Mouse (Mus musculus) stomach, embryonic 15.5 days (tissue): Measurements from ENCODE around the gene Ltbp2. TPM values are rescaled to one million over a fixed set of nuclear protein-coding genes. Genes with fewer than 3 reads are reported as not detected.

Source experiments
- ATAC-seq: fragments of 200-750 bp; cut with Nextera tagmentation; 2 replicates; pipeline ENCODE4 v1.8.0; 2017; ENCODE audit warnings: low read depth, moderate number of reproducible peaks, moderate TSS enrichment; ENCODE audit not compliant: insufficient read depth, low FRiP score
- H3K27ac ChIP-seq: fragments of 300-500 bp; sonication (generic); 2 replicates; pipeline ENCODE4 v1.5.1; 2015; ENCODE audit warnings: mild to moderate bottlenecking, inconsistent platforms
- H3K27me3 ChIP-seq: fragments of 300-500 bp; sonication (generic); replicated peaks from 2 replicates; pipeline ENCODE4 v1.6.1; 2015; ENCODE audit warnings: inconsistent platforms
- H3K36me3 ChIP-seq: fragments of 300-500 bp; sonication (generic); 2 replicates; pipeline ENCODE4 v1.6.1; 2015; ENCODE audit warnings: inconsistent platforms
- H3K4me1 ChIP-seq: fragments of 300-500 bp; sonication (generic); 2 replicates; pipeline ENCODE4 v1.6.1; 2015; ENCODE audit warnings: inconsistent platforms
- H3K4me2 ChIP-seq: fragments of 300-500 bp; sonication (generic); 2 replicates; pipeline ENCODE4 v1.6.1; 2015; ENCODE audit warnings: mild to moderate bottlenecking, inconsistent platforms
- H3K4me3 ChIP-seq: fragments of 300-500 bp; sonication (generic); replicated peaks from 2 replicates; pipeline ENCODE4 v1.5.1; 2015; ENCODE audit warnings: inconsistent platforms
- H3K9ac ChIP-seq: fragments of 300-500 bp; sonication (generic); 2 replicates; pipeline ENCODE4 v1.6.1; 2015; ENCODE audit warnings: inconsistent platforms
- H3K9me3 ChIP-seq: fragments of 300-500 bp; sonication (generic); 2 replicates; pipeline ENCODE4 v1.6.1; 2016; ENCODE audit warnings: inconsistent platforms
- WGBS: fragments of 180-500 bp; shearing (Covaris S2); methylation state at CpG from one replicate; pipeline ENCODE4 v1.1.7; 2015; 5-methylcytosine and 5-hydroxymethylcytosine counted together
- polyA plus RNA-seq: library from polyadenylated mRNA; unstranded; fragments of >200 nt; fragmentation: Nextera tagmentation; extraction: Ambion mirVana; gene quantifications from 2 replicates; pipeline ENCODE4 v1.2.1, GENCODE M21; 2015

Gene Ltbp2
- polyA plus RNA-seq, 1 experiment from 2014 or later = 1.2 TPM

DNA sequence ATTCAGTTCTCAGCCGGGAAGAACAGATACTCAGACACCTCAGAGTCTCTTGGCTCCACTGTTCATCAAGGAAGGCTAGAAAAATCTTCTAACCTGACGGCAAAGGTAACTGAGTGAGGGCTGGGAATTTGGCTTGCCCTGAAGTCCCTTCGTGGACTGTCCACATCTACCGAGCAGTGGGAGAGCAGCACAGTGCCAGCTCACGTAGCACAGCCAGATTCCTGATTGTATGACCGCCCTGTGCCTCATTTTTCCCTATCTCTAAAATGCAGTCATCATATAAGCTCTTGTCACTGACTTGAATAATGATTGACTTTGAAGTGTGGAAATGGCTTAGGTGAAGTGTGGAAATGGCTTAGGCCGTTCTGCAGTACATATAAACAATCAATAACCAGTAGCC is 28.1 kb upstream of the Ltbp2 start:
- peaks cover 5% of the 10 kb centered on the region; the same call in 1 of the 2 replicates for H3K4me1 ChIP-seq
- no peak for ATAC-seq
- no peak overlapping the region for H3K4me3 ChIP-seq
- no peaks in the 10 kb centered on the region for H3K27me3 ChIP-seq
- no peaks in the 10 kb centered on the region for H3K9me3 ChIP-seq
- H3K9ac ChIP-seq = no peak overlapping the region
- H3K36me3 ChIP-seq = no peaks in the 10 kb centered on the region
- no peak overlapping the region for H3K4me2 ChIP-seq
- no peak overlapping the region for H3K27ac ChIP-seq
- 63% methylated on average over 7 of the region's 7 CpGs for whole genome bisulfite sequencing

DNA sequence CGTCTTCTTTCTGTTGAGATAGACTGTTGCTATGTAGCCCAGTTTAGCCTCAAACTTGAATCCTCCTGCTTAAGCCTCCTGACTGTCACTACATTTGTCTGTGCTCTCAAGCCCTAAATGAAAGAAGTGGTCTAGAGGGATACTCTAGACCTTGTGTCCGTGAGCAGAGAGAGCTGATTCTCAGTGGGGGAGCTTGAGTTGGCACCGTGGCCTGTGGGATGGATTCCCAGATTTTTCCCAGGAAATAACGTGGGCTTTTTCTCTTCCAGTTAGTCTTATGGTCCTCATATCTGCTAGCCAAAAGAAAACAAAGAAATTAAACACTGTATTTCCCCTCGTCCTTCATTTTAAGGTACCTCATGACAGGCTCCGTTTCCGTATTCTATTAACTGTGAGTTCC is 24.0 kb upstream of the Ltbp2 start:
- whole genome bisulfite sequencing = 76% methylated on average over 7 of the region's 7 CpGs
- H3K9me3 ChIP-seq = no peaks in the 10 kb centered on the region
- no peak overlapping the region for H3K4me2 ChIP-seq
- no peak overlapping the region for H3K4me3 ChIP-seq
- peaks cover 4% of the 10 kb centered on the region; the same call in 1 of the 2 replicates for H3K4me1 ChIP-seq
- no peaks in the 10 kb centered on the region for H3K27me3 ChIP-seq
- no peak for ATAC-seq
- H3K27ac ChIP-seq = no peak overlapping the region
- no peaks in the 10 kb centered on the region for H3K36me3 ChIP-seq
- H3K9ac ChIP-seq = no peak overlapping the region

DNA sequence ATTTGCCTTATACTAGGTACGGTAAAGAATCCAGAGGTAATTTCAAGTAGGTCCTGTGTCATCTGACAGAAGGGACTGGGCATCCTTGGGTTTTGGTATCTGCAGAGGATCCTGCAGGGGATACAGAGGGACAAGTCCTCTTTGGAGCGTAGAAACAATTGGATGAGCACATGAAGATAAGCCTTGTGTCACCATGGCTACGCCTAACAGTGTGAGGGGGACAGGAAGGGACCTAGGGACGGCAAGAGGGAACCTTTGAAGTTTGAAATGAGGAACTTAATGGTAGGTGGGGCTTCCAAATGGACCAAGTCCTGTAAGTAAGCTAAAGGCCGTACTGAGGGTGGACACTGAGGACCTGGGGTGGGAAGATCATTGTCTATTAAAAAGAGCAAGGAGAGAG is 21.0 kb upstream of the Ltbp2 start:
- 73% methylated on average over 5 of the region's 5 CpGs for WGBS
- H3K36me3 ChIP-seq = no peaks in the 10 kb centered on the region
- no peak for ATAC-seq
- H3K9ac ChIP-seq = no peak overlapping the region
- H3K27me3 ChIP-seq = no peaks in the 10 kb centered on the region
- no peaks in the 10 kb centered on the region for H3K9me3 ChIP-seq
- H3K4me3 ChIP-seq = no peak overlapping the region
- H3K4me1 ChIP-seq = peaks cover 4% of the 10 kb centered on the region; the same call in 1 of the 2 replicates
- H3K4me2 ChIP-seq = no peak overlapping the region
- no peak overlapping the region for H3K27ac ChIP-seq

DNA sequence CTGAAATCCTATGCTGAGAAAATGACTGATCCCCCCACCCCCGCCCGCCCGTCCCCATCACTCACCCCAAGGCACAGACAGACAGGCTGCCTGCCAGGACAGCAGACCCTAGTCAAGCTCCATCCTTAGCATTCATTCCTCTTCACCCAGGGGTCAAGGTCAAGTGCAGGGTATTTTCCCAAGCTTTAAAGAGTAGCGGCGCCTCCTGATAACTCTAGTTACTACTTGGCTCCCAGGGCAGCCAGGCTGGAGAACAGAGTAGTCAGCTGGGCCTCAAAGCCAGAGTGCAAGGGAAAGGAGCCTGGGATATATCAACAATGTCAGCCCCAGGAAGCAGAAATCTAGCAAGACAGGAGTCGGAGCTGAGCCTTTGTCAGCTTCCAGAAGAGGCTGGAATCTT is 19.9 kb upstream of the Ltbp2 start:
- no peak overlapping the region for H3K4me3 ChIP-seq
- WGBS = 61% methylated on average over 6 of the region's 6 CpGs
- peaks cover 4% of the 10 kb centered on the region; the same call in 1 of the 2 replicates for H3K4me1 ChIP-seq
- H3K4me2 ChIP-seq = no peak overlapping the region
- H3K27me3 ChIP-seq = no peaks in the 10 kb centered on the region
- H3K9me3 ChIP-seq = no peaks in the 10 kb centered on the region
- no peak overlapping the region for H3K9ac ChIP-seq
- H3K27ac ChIP-seq = no peak overlapping the region
- no peaks in the 10 kb centered on the region for H3K36me3 ChIP-seq
- no peak for ATAC-seq

DNA sequence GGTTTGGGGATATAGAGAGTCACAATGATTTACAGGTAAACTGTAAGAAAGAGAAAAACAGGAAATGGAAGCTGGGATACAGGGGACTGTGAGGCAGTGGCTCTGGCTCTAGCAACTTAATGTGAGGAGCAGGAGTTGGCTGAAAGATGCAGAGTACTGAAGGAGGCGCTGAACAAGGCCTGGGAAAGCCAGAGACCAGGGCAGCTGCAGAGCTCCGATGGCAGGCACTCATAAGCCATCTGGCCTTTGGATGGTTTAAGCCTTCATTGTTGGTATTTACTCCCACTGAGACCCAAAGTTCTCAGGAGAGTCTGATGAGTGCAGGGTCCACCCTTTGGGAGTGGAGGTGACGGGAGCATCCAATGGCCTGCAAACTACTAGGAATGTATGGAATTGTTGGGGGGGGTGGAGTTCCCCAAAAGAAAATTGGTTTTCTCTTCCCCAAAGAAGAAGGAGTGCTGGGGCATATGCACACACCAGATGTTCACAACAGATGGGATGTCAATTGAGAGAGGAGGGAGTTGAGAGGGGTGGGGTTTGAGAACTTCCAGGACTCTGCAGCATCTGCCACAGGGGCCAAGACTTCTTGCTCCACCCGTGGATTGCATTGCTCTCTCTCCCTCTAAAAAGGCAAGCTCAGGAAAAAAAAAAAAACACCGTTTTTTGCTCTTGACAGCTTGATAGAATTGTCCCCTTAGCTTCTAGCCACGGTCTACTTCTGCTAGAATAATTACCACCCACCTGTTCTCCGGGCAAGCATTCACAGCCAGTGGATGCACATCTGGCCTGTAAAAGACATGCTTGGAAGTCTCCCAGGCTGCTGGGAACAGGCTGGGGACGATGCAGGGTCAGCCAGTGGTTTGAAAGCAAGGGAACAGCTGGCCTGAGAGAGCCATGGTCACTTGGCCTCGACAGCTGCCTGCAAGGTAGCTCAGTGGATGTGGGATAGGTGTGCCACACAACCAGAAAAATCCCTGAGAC is 17.6 kb upstream of the Ltbp2 start:
- no peaks in the 10 kb centered on the region for H3K27me3 ChIP-seq
- H3K27ac ChIP-seq = no peak overlapping the region
- no peak overlapping the region for H3K4me3 ChIP-seq
- 40% methylated on average over 9 of the region's 9 CpGs for WGBS
- H3K9me3 ChIP-seq = no peaks in the 10 kb centered on the region
- ATAC-seq = no peak
- no peak overlapping the region for H3K9ac ChIP-seq
- peaks cover 4% of the 10 kb centered on the region for H3K4me1 ChIP-seq
- H3K4me2 ChIP-seq = no peak overlapping the region
- no peaks in the 10 kb centered on the region for H3K36me3 ChIP-seq

DNA sequence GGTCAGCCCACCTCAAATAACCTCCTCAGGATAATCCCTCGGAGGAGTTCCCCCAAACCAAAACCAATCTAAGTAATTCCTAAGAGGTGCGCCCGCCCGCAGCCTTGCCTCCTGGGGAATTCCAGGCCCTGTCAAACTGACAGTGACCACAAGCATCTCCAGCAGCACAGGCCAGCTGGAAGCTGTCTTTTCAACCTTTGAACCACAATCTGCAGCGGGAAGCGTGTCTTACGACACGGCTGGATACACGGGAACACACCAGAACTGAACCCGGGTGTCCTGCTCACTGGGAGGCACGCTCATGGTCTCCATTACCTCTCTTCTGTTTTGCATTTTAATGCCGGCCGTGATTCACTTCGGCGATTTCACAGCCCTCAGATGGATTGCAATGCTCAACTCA is 14.0 kb upstream of the Ltbp2 start:
- WGBS = 58% methylated on average over 15 of the region's 15 CpGs
- ATAC-seq = no peak

DNA sequence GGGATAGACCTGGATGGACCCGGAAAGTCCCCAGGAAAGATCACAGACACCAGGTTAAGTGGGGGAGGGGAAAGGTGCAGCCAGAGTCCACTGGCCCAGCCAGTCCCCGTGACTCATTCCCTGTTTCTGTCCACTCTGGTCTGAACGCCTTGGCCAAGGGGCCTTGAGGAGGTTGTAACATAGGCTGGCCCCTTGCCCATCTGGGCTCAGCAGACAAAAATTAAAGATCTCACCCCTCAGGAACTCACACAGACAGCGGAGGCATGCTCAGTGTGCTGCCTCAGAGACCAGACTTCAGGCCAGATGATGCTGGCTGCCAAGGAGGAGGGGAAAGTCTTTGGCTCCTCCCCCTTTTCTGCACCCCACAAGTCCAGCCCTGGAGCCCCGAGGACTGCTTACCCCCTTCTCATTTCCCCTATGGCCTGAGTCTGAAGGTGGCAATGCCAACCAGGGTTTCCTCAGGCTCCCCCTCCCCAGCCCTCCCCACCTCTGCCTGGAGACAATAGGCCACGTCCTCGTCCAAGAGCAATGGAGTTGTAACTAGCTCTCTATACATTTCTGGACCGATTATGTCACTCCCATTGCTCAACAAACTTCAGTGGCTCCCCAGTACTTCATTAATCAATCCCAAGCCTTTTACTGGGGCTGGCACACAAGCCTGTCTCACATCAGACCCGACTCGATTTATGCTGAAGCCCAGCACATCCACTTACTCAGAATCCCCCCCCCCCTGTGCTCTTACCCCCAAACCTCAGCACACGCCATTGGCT is 9.0 kb upstream of the Ltbp2 start:
- Histone ChIP-seq H3K9me3 (no peaks in the 10 kb centered on the region), H3K4me2 (no peak overlapping the region), H3K9ac (no peak overlapping the region), H3K4me3 (no peak overlapping the region), H3K27me3 (0 out of 2 replicates have a peak, but pooled peaks cover 7% of the 10 kb centered on the region), H3K27ac (no peak overlapping the region), H3K36me3 (no peaks in the 10 kb centered on the region), H3K4me1 (no peaks in the 10 kb centered on the region; the same call in 1 of the 2 replicates)
- 48% methylated on average over 11 of the region's 11 CpGs for WGBS
- ATAC-seq = peak; percentile 47; the same call in 1 of the 2 replicates

More for the DNA sequence above, 14.0 kb upstream of the Ltbp2 start:
- Histone ChIP-seq H3K9ac (no peak overlapping the region), H3K4me3 (no peak overlapping the region), H3K27me3 (no peaks in the 10 kb centered on the region), H3K4me1 (no peaks in the 10 kb centered on the region; the same call in 1 of the 2 replicates), H3K36me3 (no peaks in the 10 kb centered on the region), H3K27ac (no peak overlapping the region), H3K9me3 (no peaks in the 10 kb centered on the region), H3K4me2 (no peak overlapping the region)

DNA sequence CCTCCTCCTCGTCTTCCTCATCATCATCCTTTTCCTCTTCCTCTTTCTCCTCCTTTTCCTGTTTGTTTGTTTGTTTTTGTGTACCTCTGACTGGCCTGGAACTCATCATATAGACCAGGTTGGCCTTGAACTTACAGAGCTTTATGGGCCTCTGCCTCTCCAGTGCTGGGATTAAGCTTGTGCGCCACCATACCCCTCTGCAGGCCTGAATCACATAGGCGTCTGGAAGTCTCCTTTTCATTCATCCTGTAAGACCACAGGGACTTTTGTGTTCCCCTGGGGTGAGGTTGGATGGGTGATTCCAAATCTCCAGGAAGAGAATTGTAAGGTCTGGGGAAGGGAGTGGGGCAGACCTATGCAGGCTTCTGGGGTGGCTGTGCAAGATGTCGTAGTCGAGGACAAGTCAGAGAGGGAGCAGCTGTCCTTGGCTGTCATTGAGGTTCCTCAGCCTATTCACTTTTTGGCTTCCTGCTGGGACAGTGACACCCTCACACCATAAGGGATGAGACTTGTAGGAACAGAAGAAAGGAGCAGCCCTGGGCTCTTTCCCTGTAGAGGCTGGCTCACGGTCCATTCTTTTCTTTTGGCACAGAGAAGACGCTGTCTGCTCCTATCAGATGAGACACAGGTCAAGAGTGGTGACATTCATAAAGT is 8.2 kb upstream of the Ltbp2 start:
- Histone ChIP-seq H3K36me3 (no peaks in the 10 kb centered on the region), H3K4me1 (no peaks in the 10 kb centered on the region), H3K27ac (no peak overlapping the region), H3K9ac (no peak overlapping the region), H3K4me2 (no peak overlapping the region), H3K4me3 (no peak overlapping the region), H3K9me3 (no peaks in the 10 kb centered on the region), H3K27me3 (0 out of 2 replicates have a peak, but pooled peaks cover 7% of the 10 kb centered on the region)
- ATAC-seq = no peak
- 81% methylated on average over 7 of the region's 7 CpGs for WGBS

DNA sequence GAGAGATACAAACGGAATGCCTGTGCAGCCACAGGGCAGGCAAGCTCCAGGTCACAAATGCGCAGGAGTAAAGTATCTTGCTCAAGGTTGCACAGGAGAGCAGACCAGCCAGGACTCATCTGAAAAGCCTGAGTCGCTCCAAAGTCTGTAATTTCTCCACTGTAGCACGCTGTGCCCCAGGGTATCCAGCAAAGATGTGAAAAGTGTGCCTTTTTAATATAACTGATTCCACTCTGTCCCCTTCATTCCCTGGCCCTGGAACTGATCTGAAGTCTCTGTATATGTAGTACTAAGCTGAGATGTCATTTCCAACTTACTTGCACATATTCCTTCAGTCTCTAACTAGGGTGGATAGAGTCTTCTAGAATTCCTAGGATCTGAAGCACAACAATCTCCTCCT is 6.5 kb upstream of the Ltbp2 start:
- Histone ChIP-seq H3K9ac (no peak overlapping the region), H3K9me3 (no peaks in the 10 kb centered on the region), H3K4me1 (no peaks in the 10 kb centered on the region), H3K4me3 (no peak overlapping the region), H3K27me3 (peaks cover 15% of the 10 kb centered on the region), H3K27ac (no peak overlapping the region), H3K36me3 (no peaks in the 10 kb centered on the region), H3K4me2 (no peak overlapping the region)
- whole genome bisulfite sequencing = 81% methylated on average over 4 of the region's 4 CpGs
- ATAC-seq = no peak

DNA sequence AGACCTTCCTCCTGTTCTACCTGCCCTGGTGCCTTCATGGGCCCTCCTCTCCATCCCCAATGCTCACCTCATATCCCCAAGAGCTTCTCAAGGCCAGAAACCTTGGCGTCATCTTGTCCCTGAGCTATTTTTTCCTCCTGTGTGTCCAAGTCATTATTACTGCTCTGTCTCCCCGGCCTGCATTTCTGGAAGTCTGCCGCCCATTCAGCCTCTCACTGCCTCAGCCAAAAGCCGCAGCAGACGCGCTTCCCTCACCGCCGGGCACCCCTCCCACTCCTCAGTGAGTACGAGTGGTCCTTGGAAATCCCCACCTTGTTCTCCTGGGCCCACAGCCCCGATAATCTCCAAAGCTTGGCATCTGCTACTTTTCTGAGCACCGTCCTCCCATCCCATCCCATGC is 3.8 kb upstream of the Ltbp2 start:
- Histone ChIP-seq H3K4me2 (no peak overlapping the region), H3K36me3 (no peaks in the 10 kb centered on the region), H3K4me1 (peaks cover 11% of the 10 kb centered on the region), H3K27me3 (peaks cover 42% of the 10 kb centered on the region), H3K9ac (no peak overlapping the region), H3K27ac (no peak overlapping the region), H3K9me3 (no peaks in the 10 kb centered on the region), H3K4me3 (no peak overlapping the region)
- ATAC-seq = no peak
- 50% methylated on average over 11 of the region's 11 CpGs for WGBS

DNA sequence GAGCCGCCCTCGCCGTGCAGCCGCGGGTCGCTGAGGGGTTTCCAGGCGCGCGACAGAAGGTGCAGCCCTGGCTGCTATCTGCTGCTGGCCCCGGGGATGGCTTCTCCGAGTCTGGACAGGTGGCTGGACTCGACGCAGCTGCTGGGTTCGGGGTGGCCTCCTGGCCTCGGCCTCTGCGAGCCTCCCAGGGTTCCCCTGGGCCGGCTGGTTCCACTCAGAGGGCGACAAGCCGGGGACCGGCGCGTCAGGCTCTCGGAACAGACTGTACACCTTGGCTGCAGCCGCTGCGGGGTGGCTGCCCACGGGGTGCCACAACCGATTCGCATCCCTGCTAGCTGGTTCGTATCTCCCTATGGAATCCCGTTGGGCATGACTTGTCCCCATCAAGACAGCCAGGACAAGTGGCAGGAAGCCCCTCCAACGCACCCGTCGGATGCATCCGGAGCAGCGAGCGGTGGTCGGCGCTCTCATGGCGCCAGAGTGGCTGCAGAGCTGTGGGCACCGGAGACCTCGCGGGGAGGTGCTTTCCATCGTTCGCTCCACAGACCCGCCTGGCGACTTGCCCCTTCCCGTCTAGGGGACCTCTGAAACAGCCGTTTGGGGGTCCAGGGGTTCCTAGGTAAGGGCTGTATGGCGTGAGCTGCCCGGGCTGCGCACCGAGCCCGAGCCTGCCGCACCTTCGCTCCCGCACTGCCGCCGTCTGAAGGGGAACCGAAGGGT is 411 bp downstream of the Ltbp2 start:
- Histone ChIP-seq H3K27me3 (peaks cover 48% of the 10 kb centered on the region), H3K4me1 (peaks cover 11% of the 10 kb centered on the region), H3K9me3 (no peaks in the 10 kb centered on the region), H3K4me3 (peak overlapping the region; percentile 37), H3K9ac (no peak overlapping the region), H3K27ac (no peak overlapping the region), H3K36me3 (no peaks in the 10 kb centered on the region), H3K4me2 (peak overlapping the region; percentile 66)
- WGBS = under 1% methylated on average over 59 of the region's 59 CpGs
- no peak for ATAC-seq
